Mouse (Mus musculus): ENCODE measurements around the gene Ankrd63.

The Ankrd63 gene

GRCm38 (mm10) chr2:118726873-118727272, 23.1 kb upstream of the Ankrd63 start:
- no peak for DNase-seq (ENCODE audit: low read depth, low spot score)

GRCm38 (mm10) chr2:118725511-118725910, 21.7 kb upstream of the Ankrd63 start:
- no peak for DNase-seq (ENCODE audit: low read depth, low spot score)

GRCm38 (mm10) chr2:118723693-118724486, 20.1 kb upstream of the Ankrd63 start:
- no peak for DNase-seq (ENCODE audit: low read depth, low spot score)

GRCm38 (mm10) chr2:118716677-118717076, 12.9 kb upstream of the Ankrd63 start:
- no peak for DNase-seq (ENCODE audit: low read depth, low spot score)

GRCm38 (mm10) chr2:118714230-118714629, 10.5 kb upstream of the Ankrd63 start:
- no peak for DNase-seq (ENCODE audit: low read depth, low spot score)

- DNase-seq (ENCODE audit: low read depth, low spot score) = no peak
These were observed 9.9 kb upstream of the Ankrd63 start for GRCm38 (mm10) chr2:118713631-118714030.

GRCm38 (mm10) chr2:118711038-118711494, 7.3 kb upstream of the Ankrd63 start:
- DNase-seq (ENCODE audit: low read depth, low spot score) = peak; percentile 33

- no peak for DNase-seq (ENCODE audit: low read depth, low spot score)
These were observed 6.0 kb upstream of the Ankrd63 start for GRCm38 (mm10) chr2:118709655-118710221.

- no peak for DNase-seq (ENCODE audit: low read depth, low spot score)
These were observed 4.7 kb upstream of the Ankrd63 start for GRCm38 (mm10) chr2:118708472-118708871.

- DNase-seq (ENCODE audit: low read depth, low spot score) = peak; percentile 36
These were observed 2.7 kb upstream of the Ankrd63 start for GRCm38 (mm10) chr2:118706436-118706835.

- peak; percentile 44 for DNase-seq (ENCODE audit: low read depth, low spot score)
These were observed 641 bp downstream of the Ankrd63 start for GRCm38 (mm10) chr2:118702883-118703761.

GRCm38 (mm10) chr2:118701971-118702882, 1.5 kb downstream of the Ankrd63 start:
- no peak for DNase-seq (ENCODE audit: low read depth, low spot score)

GRCm38 (mm10) chr2:118701161-118701560, 2.6 kb downstream of the Ankrd63 start:
- no peak for DNase-seq (ENCODE audit: low read depth, low spot score)

GRCm38 (mm10) chr2:118700179-118701062, 3.3 kb downstream of the Ankrd63 start:
- DNase-seq (ENCODE audit: low read depth, low spot score) = peak; percentile 85

- DNase-seq (ENCODE audit: low read depth, low spot score) = no peak
These were observed 5.8 kb downstream of the Ankrd63 start for GRCm38 (mm10) chr2:118697955-118698354.

GRCm38 (mm10) chr2:118697311-118697877, 6.4 kb downstream of the Ankrd63 start:
- DNase-seq (ENCODE audit: low read depth, low spot score) = no peak

GRCm38 (mm10) chr2:118696451-118697308, 7.1 kb downstream of the Ankrd63 start:
- no peak for DNase-seq (ENCODE audit: low read depth, low spot score)

- peak; percentile 82 for DNase-seq (ENCODE audit: low read depth, low spot score)
These were observed 8.0 kb downstream of the Ankrd63 start for GRCm38 (mm10) chr2:118695677-118696232.

Data from CD4-positive, CD25-positive, alpha-beta regulatory T cell, adult 2 months (primary cell).